Mouse (Mus musculus) ES-E14 (cell line): ENCODE results near the gene Plekha4. TPM values are rescaled to one million over a fixed set of nuclear protein-coding genes. Genes with fewer than 3 reads are reported as not detected.
"Not testable (repeated sequence)": the region's sequence is repeated elsewhere in the genome, so short reads cannot be mapped to it uniquely, and the experiment has no call there.

ENCODE experiments used
- DNase-seq: peaks from one replicate; pipeline ENCODE4 v3.0.0-alpha.2; 2013; ENCODE audit warnings: low read depth, low spot score
- H3K27ac ChIP-seq: 2 replicates; pipeline ENCODE4 v1.5.1; 2012; ENCODE audit warnings: low read depth, mild to moderate bottlenecking, low read length, moderate library complexity, mixed read lengths; ENCODE audit not compliant: poor library complexity, insufficient read depth, severe bottlenecking
- H3K36me3 ChIP-seq: 2 replicates; pipeline ENCODE4 v1.6.1; 2012; ENCODE audit warnings: mild to moderate bottlenecking, low read length, moderate library complexity, mixed read lengths; ENCODE audit not compliant: control insufficient read depth, poor library complexity, insufficient read depth, severe bottlenecking
- H3K4me1 ChIP-seq, 2 experiments: fragments of 150-350 bp in 1 of 2; sonication (generic) in 1 of 2; 2 replicates each; pipeline ENCODE4 v1.6.1; 2012; ENCODE audit warnings: low read length in 2 of 2, mild to moderate bottlenecking in 1 of 2, mixed read lengths in 1 of 2; ENCODE audit not compliant: control insufficient read depth in 2 of 2, insufficient read depth in 2 of 2, poor library complexity in 1 of 2
- H3K4me3 ChIP-seq, 2 experiments: fragments of 150-350 bp in 1 of 2; sonication (generic) in 1 of 2; 2 replicates each; pipeline ENCODE4 v1.5.1; 2012; ENCODE audit warnings: low read length in 2 of 2, low read depth in 1 of 2, mild to moderate bottlenecking in 1 of 2, mixed read lengths in 1 of 2; ENCODE audit not compliant: insufficient read depth in 1 of 2, poor library complexity in 1 of 2, severe bottlenecking in 1 of 2
- H3K9ac ChIP-seq: 2 replicates; pipeline ENCODE4 v1.6.1; 2012; ENCODE audit warnings: low read depth, mild to moderate bottlenecking, low read length, mixed read lengths; ENCODE audit not compliant: poor library complexity, insufficient read depth, severe bottlenecking
- H3K9me3 ChIP-seq: fragments of 150-350 bp; sonication (generic); 2 replicates; pipeline ENCODE4 v1.6.1; 2012; ENCODE audit warnings: low read depth, mild to moderate bottlenecking, low read length; ENCODE audit not compliant: control insufficient read depth, insufficient read depth
- CHD2 ChIP-seq: IDR thresholded peaks from 2 replicates; pipeline ENCODE4 v1.6.1; 2014; ENCODE audit warnings: mild to moderate bottlenecking, low read depth, low read length, inconsistent platforms
- HCFC1 ChIP-seq: IDR thresholded peaks from 2 replicates; pipeline ENCODE4 v1.6.1; 2012; ENCODE audit warnings: low read length, inconsistent platforms, borderline replicate concordance; ENCODE audit not compliant: insufficient read depth
- MAFK ChIP-seq: IDR thresholded peaks from 2 replicates; pipeline ENCODE4 v1.6.1; 2014; ENCODE audit warnings: mild to moderate bottlenecking, low read depth, low read length, inconsistent platforms; ENCODE audit not compliant: insufficient read depth
- ZC3H11A ChIP-seq: IDR thresholded peaks from 2 replicates; pipeline ENCODE4 v1.6.1; 2012; ENCODE audit warnings: low read depth, mild to moderate bottlenecking, inconsistent platforms, low read length, borderline replicate concordance
- ZNF384 ChIP-seq: IDR thresholded peaks from 2 replicates; pipeline ENCODE4 v1.6.1; 2012; ENCODE audit warnings: low read depth, low read length, inconsistent platforms
- in situ Hi-C, 2 experiments: fragments of 600-800 bp; cut with MboI; formaldehyde crosslinking; loops; one replicate each; pipeline ENCODE4 v1.15.1; 2025; ENCODE audit warnings: low sequenced_read_pairs in 2 of 2, inconsistent platforms in 1 of 2; ENCODE audit not compliant: unreplicated experiment in 2 of 2
- total RNA-seq: library from RNA; depleted of rRNA; stranded (reverse); fragments of 300-350 nt; gene quantifications from 2 replicates; pipeline ENCODE4 v1.2.3, GENCODE M21; 2012

Plekha4 gene
- total RNA-seq, 1 experiment = 17.8 TPM

DNA sequence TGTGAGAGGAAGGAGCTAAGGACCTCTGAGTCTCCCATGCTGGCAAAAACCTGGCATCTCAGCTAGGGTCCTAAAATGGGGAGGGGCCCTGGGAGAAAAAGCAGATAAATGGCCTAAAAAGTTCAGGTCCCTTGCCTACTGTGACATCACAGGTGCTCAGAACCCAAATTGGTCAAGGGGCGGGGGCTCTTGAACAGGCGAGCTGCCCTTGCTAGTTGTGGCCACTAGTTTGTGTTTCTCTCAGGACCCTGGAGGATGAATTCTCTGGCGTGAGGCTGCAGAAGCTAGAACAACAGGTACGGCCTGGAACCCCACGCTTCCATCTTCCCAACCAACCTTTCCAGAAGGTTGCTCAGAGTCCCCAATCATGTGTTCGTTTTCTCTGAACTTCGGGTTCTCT, 11.7 kb upstream of the Plekha4 start:
- in situ Hi-C loops = no loop called here
- H3K27ac ChIP-seq = no peak overlapping the region

DNA sequence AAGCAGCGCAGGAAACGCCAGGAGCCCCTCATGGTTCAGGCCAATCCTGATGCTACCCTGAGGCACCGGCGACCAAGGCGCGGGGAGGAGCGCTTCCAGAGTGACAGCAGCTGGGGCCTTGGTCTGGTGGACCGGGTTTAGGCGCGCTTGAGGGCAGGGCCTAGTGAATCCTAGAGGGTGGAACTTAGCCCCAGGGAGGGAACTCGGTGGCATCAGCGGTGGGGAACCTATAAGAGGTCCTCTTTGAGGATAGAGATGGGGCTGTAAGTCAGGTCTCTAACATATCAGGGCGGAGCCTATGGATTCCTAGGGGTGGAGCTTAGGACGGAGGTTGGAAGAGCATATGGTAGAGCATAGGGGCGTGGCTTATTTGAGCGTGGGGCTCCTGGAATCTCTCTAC, 10.7 kb upstream of the Plekha4 start:
- no peaks in the 10 kb centered on the region for H3K36me3 ChIP-seq
- DNase-seq = no peak
- peak overlapping the region in 1 of 2 experiments; percentile 3; a peak in 1 of 4 replicates for H3K4me3 ChIP-seq
- TF ChIP-seq ZNF384 = no peak
- no peak for TF ChIP-seq HCFC1
- TF ChIP-seq MAFK = no peak
- no peak for TF ChIP-seq ZC3H11A
- TF ChIP-seq CHD2 = no peak
- no peak overlapping the region for H3K27ac ChIP-seq
- peaks cover 4 to 37% of the 10 kb centered on the region in 2 experiments; a peak in 3 of 4 replicates for H3K4me1 ChIP-seq
- H3K9ac ChIP-seq = no peak overlapping the region
- in situ Hi-C loops = no loop called here
- H3K9me3 ChIP-seq = no peaks in the 10 kb centered on the region

More for the DNA sequence above, 11.7 kb upstream of the Plekha4 start:
- TF ChIP-seq CHD2 (no peak), MAFK (no peak), ZC3H11A (no peak), HCFC1 (no peak), ZNF384 (no peak)
- DNase-seq = no peak
- Histone ChIP-seq H3K36me3 (no peaks in the 10 kb centered on the region), H3K4me3 (no peak overlapping the region), H3K9me3 (no peaks in the 10 kb centered on the region), H3K4me1 (peaks cover 4 to 37% of the 10 kb centered on the region in 2 experiments; a peak in 3 of 4 replicates), H3K9ac (no peak overlapping the region)

DNA sequence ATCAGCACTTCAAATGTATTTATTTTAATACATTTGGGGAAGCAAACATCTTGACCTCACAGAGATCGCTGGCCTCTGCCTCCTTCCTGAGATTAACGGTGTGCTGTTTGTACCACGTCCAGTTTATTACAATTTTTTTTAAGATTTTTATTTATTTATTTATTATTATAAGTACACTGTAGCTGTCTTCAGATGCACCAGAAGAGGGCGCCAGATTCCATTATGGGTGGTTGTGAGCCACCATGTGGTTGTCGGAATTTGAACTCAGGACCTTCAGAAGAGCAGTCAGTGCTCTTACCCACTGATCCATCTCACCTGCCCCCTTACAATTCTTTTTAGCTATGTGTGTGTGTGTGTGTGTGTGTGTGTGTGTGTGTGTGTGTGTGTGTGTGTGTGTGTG, 9.3 kb upstream of the Plekha4 start:
- H3K9ac ChIP-seq, in situ Hi-C loops, H3K9me3 ChIP-seq, H3K4me3 ChIP-seq, DNase-seq, H3K27ac ChIP-seq, H3K36me3 ChIP-seq: not testable (repeated sequence)
- H3K4me1 ChIP-seq = peaks cover 4 to 37% of the 10 kb centered on the region in 2 experiments; a peak in 3 of 4 replicates

DNA sequence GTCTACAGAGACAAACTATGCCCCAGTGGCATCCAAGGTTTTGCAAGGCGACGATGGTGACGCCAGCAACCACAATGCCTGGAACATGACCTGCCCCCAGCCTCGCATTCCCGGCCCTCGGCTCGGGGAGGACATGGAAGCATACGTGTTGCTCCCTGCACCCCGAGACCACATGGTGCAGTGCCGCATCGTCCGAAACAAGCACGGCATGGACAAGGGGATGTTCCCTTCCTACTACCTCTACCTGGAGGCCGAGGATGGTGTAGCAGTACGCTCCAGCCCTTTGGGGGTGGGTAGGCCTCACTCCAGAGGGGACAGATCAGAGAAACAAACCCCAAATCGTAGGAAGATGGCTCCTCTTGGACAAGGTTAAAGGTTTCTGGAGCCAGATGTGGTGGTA, 7.5 kb upstream of the Plekha4 start:
- peak overlapping the region in 1 of 2 experiments; percentile 24; a peak in 1 of 4 replicates for H3K4me3 ChIP-seq
- no peak for DNase-seq
- peaks cover 4 to 38% of the 10 kb centered on the region in 2 experiments; a peak in 3 of 4 replicates for H3K4me1 ChIP-seq
- TF ChIP-seq HCFC1 = no peak
- TF ChIP-seq CHD2 = no peak
- TF ChIP-seq ZC3H11A = no peak
- no peak for TF ChIP-seq MAFK
- TF ChIP-seq ZNF384 = no peak
- H3K9ac ChIP-seq = peak overlapping the region; percentile 34; the same call in 1 of the 2 replicates
- in situ Hi-C loops = no loop called here
- no peak overlapping the region for H3K27ac ChIP-seq
- no peaks in the 10 kb centered on the region for H3K9me3 ChIP-seq
- H3K36me3 ChIP-seq = peaks cover 10% of the 10 kb centered on the region

DNA sequence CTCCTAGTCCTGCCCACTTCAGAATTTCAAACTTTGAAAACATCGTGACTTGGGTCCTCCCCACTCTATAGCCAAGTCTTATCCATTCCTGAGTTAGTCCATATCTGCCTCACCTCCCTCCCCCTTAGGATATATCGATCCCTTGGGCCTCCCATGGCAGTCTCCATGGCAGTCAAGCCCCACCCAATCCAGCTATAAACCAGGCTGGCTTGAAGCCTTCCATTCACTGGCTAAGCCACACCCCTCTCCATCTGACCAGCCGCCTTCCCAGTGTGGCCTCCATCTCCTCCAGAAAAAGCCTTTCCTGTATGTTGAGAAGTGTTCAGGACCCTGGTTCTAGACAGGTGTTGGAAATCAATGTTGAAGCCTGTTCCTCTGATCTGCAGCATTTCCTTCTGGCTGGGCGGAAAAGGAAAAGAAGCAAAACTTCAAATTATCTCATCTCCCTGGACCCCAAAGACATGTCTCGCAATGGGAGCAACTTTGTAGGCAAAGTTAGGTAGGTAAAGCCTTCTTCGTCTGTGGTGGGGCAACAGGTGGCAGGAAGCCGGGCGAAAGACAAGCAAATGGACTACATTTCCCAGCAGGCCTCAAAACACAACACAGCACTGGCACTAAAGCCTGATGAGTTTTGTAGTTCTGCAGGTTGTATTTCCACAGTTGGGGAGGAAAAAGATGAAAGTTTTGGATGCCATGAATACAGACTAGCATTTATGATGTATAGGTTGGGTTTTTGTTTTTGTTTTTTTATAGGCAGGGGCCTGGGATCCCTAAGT, 6.6 kb upstream of the Plekha4 start:
- no peak for TF ChIP-seq MAFK
- TF ChIP-seq CHD2 = no peak
- TF ChIP-seq ZC3H11A = no peak
- no peak for TF ChIP-seq ZNF384
- peak; percentile 86 for TF ChIP-seq HCFC1
- Histone ChIP-seq H3K4me3 (no peak overlapping the region), H3K36me3 (peaks cover 16% of the 10 kb centered on the region), H3K4me1 (peaks cover 5 to 35% of the 10 kb centered on the region in 2 experiments; a peak in 3 of 4 replicates), H3K9me3 (no peaks in the 10 kb centered on the region), H3K9ac (no peak overlapping the region), H3K27ac (peak overlapping the region; percentile 35; the same call in 1 of the 2 replicates)
- in situ Hi-C loops = no loop called here
- DNase-seq = no peak
